Mouse (Mus musculus) embryonic fibroblast, embryonic 13.5 days (primary cell): ENCODE measurements around the gene Rimklb. TPM values are rescaled to one million over a fixed set of nuclear protein-coding genes. Genes with fewer than 3 reads are reported as not detected.
A peak's percentile ranks its signal among the peaks of the same experiment; 100 is the strongest.
"Not testable (repeated sequence)": the region's sequence is repeated elsewhere in the genome, so short reads cannot be mapped to it uniquely, and the experiment has no call there.

ENCODE experiments used
- H3K27ac ChIP-seq: 2 replicates; pipeline ENCODE4 v1.5.1; 2012; ENCODE audit warnings: low read length, control low read depth, inconsistent platforms; ENCODE audit not compliant: insufficient read depth
- H3K4me1 ChIP-seq: 2 replicates; pipeline ENCODE4 v1.6.1; 2011; ENCODE audit warnings: low read length; ENCODE audit not compliant: control insufficient read depth, insufficient read depth
- H3K4me3 ChIP-seq: 2 replicates; pipeline ENCODE4 v1.5.1; 2011; ENCODE audit warnings: mild to moderate bottlenecking, control low read depth, low read length; ENCODE audit not compliant: insufficient read depth
- CTCF ChIP-seq: IDR thresholded peaks from 2 replicates; pipeline ENCODE4 v1.5.1; 2011; ENCODE audit warnings: mild to moderate bottlenecking, control low read depth, low read length, moderate library complexity, borderline replicate concordance; ENCODE audit not compliant: insufficient read depth
- POLR2A ChIP-seq: IDR thresholded peaks from 2 replicates; pipeline ENCODE4 v1.6.1; 2011; ENCODE audit warnings: low read depth, mild to moderate bottlenecking, control low read depth, low read length, moderate library complexity
- polyA plus RNA-seq: library from polyadenylated mRNA; stranded (reverse); fragments of >200 nt; gene quantifications from 2 replicates; pipeline ENCODE4 v1.2.4, GENCODE M21; 2011; ENCODE audit warnings: low read depth; ENCODE audit not compliant: missing spikeins, insufficient read length

Rimklb gene
- polyA plus RNA-seq, 1 experiment: 1.3 TPM

DNA sequence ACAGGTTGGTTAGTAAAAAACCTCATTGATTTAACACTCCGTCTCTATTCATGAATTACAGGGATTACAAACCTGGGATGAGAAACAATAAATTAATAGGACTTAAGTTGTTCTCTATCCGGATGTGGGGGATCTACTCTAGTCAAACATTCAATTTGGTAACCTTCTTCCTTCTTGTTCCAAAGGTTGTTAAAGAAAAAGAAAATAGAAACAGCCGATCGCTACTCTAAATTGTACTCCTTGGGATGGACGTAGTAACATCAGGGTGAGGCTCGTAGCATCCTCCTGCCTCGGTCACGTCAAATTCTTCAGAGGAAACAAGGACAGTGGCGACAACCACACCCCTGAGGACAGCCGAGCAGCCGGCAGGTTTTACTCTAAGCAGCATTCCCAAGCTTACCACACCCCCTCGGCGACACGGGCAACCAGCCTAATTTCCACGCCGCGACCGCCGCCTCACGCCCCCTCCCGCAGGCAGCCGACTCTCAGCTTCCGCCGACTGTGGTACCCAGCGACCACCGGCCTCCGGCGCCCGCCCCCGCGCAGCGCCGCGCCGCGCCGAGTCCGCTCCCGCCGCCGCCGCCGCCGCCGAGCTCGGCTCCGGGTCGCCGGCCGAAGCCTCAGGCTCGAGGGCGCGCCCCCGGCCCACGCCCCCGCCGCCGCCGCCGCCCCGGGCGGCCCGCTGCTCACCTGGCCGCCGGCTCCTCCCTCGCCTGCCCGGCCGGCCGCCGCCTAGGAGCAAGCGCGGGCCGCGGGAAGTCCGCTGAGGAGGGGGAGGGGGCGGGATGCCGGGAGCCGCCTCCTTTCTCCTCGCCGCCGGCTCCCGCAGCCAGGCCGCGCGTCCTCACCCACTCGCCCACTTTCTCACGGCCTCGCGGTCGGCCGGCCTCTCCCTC lies 12.9 kb downstream of the Rimklb start:
- no peak overlapping the region for H3K27ac ChIP-seq
- peak overlapping the region; percentile 45 for H3K4me3 ChIP-seq
- H3K4me1 ChIP-seq: no peaks in the 10 kb centered on the region
- TF ChIP-seq POLR2A (no peak), CTCF (no peak)

DNA sequence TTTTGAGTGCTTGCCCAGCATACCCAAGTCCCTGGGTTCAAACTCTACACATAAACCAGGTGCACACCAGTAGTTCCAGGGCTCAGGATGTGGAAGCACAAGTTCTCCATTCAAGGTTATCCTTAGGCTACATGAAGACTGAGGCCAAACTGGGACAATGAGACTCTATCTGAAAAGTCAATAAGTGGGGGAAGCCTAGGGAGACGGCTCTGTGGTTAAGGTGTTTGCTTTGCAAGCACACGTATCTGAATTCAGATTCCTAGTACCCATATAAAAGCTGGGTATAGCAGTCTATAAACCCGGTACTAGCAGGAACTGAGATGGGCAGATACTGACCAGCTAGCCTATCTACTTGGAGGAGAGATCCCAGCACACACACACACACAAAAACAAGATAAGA lies 20.5 kb downstream of the Rimklb start:
- TF ChIP-seq CTCF (no peak), POLR2A (no peak)

DNA sequence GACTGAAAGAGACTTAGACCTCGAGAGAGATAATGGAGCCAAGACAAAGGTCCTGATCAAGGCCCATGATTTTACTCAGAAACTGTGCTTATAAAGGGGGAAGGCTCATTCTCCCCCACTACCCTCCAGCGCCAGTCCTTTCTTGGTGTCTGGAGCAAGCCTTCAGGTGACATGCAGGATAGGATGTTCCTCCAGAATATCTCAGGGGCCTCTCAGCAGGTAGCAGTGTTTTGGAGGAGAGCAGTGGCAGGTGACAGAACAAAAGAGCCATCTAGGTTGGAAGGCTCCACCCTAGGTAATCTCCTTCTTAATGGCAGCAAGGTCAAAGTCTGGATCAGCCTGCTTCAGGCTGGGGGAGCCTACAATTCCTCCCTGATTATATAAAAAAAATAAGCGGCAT lies 27.1 kb downstream of the Rimklb start:
- not testable (repeated sequence) for H3K27ac ChIP-seq

More for the DNA sequence above, 20.5 kb downstream of the Rimklb start:
- Histone ChIP-seq H3K4me1 (no peaks in the 10 kb centered on the region), H3K27ac (no peak overlapping the region), H3K4me3 (no peak overlapping the region)

DNA sequence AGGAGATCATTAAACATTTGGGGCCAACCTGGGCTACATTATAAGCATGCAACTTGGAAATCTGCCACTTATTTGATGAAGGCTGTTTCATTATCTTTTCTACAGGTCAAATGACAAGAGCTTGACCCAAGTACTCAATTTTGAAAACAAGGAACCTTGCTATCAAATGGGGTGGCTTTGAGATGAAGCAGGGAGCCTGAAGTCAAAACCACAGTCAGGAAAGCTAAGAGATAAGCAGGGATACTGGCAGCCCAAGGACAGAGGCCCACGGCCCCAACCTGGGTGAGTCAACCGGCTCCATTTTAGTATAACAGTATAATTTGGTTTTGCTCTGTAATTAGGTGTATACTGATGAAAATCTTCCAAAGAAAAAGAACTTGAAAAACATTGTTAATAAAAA lies 28.3 kb downstream of the Rimklb start:
- H3K4me1 ChIP-seq: no peaks in the 10 kb centered on the region
- no peak overlapping the region for H3K27ac ChIP-seq
- H3K4me3 ChIP-seq: no peak overlapping the region
- no peak for TF ChIP-seq CTCF
- no peak for TF ChIP-seq POLR2A

More for the DNA sequence above, 27.1 kb downstream of the Rimklb start:
- not testable (repeated sequence) for H3K4me1 ChIP-seq, H3K4me3 ChIP-seq

DNA sequence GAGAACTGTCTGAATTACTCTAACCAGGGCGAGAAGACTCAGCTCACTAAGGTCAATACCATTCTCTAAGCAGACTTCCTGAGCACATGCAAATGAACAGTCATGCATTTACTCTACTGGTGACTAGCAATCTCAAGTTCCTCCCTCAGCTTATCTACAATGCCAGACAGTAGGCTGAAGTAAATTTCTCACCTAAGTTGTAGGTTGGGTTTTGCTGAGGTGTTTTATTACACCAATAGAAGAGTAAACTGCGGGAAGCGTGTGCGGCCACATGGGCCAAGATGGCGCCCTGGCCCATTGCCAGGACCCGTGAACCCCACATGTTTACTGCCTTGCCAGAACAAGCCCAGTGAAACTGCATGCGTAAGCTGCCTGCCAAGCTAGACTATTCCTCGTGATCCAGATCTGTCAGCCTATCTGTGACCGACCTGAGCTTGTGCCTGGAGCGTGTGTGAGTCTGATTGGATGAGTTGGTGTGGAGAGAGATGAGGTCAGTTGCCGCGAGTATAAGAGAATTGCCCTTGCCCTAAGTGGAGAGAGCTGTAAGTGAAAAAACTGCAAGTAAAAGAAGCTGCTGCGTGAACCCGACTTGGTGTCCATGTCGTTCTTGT lies 29.4 kb downstream of the Rimklb start:
- H3K4me3 ChIP-seq: no peak overlapping the region
- TF ChIP-seq POLR2A: no peak
- TF ChIP-seq CTCF: no peak
- no peak overlapping the region for H3K27ac ChIP-seq
- no peaks in the 10 kb centered on the region for H3K4me1 ChIP-seq

DNA sequence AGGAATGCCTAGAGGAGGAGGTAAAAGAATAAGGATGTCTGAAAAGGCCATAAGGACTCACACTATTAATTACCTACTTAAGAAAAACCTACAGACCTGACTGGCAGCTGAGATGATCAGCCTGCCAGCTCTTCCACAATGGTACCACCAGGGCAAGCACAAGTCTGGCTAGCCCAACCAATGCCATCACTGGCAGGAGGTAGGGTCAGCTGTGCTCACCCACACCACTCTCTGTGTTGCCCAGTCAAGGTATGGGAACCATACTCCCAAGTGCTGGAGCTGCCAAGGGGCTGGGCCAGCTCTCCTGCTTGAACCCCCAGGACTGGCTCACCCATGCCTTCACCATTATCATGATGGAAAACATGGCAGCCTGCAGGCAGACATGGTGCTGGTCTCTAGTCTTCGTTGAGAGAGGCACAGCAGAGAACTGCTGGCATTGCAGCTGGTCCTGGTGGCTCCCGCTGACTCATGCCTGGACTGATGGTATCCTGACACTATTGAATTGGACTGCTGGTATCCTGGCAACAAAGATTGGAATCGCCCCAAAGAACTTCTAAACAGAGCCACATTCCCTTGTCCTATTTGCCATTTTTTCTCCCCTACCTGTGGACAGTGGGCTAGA lies 32.4 kb downstream of the Rimklb start:
- Histone ChIP-seq H3K4me3 (no peak overlapping the region), H3K27ac (no peak overlapping the region), H3K4me1 (no peaks in the 10 kb centered on the region)
- no peak for TF ChIP-seq CTCF
- TF ChIP-seq POLR2A: no peak

DNA sequence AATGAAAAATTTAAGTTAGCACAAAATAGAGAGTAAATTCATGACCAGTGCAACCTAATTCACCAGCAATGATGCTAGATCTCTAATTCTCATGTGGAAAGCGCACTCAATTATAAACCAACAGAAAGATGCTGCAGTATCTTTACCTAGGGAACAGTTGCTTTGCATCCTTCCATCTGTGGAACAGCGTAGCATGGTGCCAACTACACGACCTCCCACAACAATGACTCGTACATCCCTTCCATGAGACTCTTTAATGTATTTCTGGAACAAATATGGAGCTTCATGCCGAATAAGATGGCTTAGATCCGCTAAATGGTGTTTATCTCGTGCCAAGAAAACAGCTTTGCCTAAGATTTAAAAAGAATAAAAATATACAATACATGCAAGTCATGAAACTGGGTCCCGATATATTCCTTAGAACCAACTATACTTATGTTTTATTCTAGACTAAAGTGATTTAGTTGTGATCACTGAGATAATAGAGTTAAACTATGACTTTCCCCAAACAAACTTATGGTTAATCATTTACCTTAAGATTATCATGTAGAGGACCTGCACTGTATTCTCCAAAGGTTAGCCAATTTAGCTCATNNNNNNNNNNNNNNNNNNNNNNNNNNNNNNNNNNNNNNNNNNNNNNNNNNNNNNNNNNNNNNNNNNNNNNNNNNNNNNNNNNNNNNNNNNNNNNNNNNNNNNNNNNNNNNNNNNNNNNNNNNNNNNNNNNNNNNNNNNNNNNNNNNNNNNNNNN lies 39.4 kb downstream of the Rimklb start:
- H3K27ac ChIP-seq: no peak overlapping the region
- no peak for TF ChIP-seq POLR2A
- no peak for TF ChIP-seq CTCF
- H3K4me3 ChIP-seq: no peak overlapping the region
- no peaks in the 10 kb centered on the region for H3K4me1 ChIP-seq

DNA sequence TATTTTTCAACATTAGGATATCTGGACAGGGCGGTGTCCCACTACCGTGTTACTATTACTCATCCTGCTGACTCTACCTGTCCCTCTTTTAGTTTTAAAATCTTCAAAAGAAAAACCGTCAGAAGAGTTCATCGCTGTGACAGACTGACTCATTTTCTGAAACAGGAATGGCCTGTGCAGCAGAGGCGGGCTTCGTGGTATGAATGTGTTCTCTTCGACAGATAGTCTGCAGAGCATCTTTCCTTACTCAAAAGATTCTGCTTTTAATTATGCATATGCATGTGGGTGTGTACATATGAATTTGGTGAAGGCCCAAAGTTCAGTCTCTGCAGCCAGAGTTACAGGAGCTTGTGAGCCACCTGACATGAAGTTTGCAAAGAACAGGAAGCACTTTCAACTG lies 50.7 kb downstream of the Rimklb start:
- Histone ChIP-seq H3K4me3 (no peak overlapping the region), H3K4me1 (no peaks in the 10 kb centered on the region), H3K27ac (no peak overlapping the region)
- TF ChIP-seq CTCF: no peak
- no peak for TF ChIP-seq POLR2A

DNA sequence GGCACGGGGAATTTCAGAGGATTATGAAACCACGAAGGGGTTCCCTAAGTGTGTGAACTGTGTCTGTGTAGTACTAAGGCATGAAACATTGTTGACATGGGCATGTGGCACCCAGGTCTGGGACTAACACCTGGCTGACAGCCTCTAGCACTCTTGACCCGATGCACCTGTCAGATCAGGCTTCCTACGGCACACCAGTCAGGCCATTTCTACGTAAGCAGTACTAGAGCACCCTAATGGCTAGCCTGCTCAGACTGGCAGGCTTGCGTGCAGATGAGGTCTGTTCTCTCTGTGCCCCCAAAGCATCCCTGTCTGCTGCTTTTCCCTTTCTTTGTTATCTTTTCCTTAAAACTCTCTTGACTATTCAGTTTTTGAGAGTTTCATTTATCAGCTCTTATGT lies 53.3 kb downstream of the Rimklb start:
- H3K4me3 ChIP-seq: no peak overlapping the region
- no peaks in the 10 kb centered on the region for H3K4me1 ChIP-seq
- no peak overlapping the region for H3K27ac ChIP-seq
- no peak for TF ChIP-seq CTCF
- no peak for TF ChIP-seq POLR2A
